Mouse (Mus musculus): ENCODE data around the gene Mlycd. TPM values are rescaled to one million over a fixed set of nuclear protein-coding genes. Genes with fewer than 3 reads are reported as not detected.

Gene Mlycd
- polyA plus RNA-seq, 1 experiment from 2014 or later: 14.6 TPM

GRCm38 (mm10) chr8:119380619-119381018 is 14.1 kb upstream of the Mlycd start:
- Histone ChIP-seq H3K27ac (replicated peaks) (no peak overlapping the region), H3K4me2 (replicated peaks) (no peak overlapping the region), H3K9me3 (no peaks in the 10 kb centered on the region), H3K4me1 (no peaks in the 10 kb centered on the region), H3K9ac (replicated peaks) (no peak overlapping the region), H3K36me3 (no peaks in the 10 kb centered on the region), H3K4me3 (no peak overlapping the region), H3K27me3 (no peaks in the 10 kb centered on the region)
- ATAC-seq (ENCODE audit: low FRiP score, low read depth): no peak
- 37% methylated on average over 4 of the region's 4 CpGs for WGBS

GRCm38 (mm10) chr8:119384478-119384877 is 10.2 kb upstream of the Mlycd start:
- Histone ChIP-seq H3K9me3 (no peaks in the 10 kb centered on the region), H3K4me2 (replicated peaks) (no peak overlapping the region), H3K9ac (replicated peaks) (no peak overlapping the region), H3K27me3 (peaks cover 3% of the 10 kb centered on the region; the same call in 1 of the 2 replicates), H3K27ac (replicated peaks) (no peak overlapping the region), H3K4me3 (no peak overlapping the region), H3K4me1 (no peaks in the 10 kb centered on the region), H3K36me3 (no peaks in the 10 kb centered on the region)
- ATAC-seq (ENCODE audit: low FRiP score, low read depth): no peak
- WGBS: 30% methylated on average over 10 of the region's 10 CpGs

GRCm38 (mm10) chr8:119385854-119386253 is 8.8 kb upstream of the Mlycd start:
- no peak overlapping the region for H3K4me3 ChIP-seq
- ATAC-seq (ENCODE audit: low FRiP score, low read depth): no peak
- H3K4me1 ChIP-seq: no peaks in the 10 kb centered on the region
- peaks cover 3% of the 10 kb centered on the region; the same call in 1 of the 2 replicates for H3K27me3 ChIP-seq
- H3K36me3 ChIP-seq: no peaks in the 10 kb centered on the region
- no peak overlapping the region for H3K4me2 ChIP-seq (replicated peaks)
- H3K9ac ChIP-seq (replicated peaks): no peak overlapping the region
- no peaks in the 10 kb centered on the region for H3K9me3 ChIP-seq
- WGBS: 73% methylated on average over 6 of the region's 6 CpGs
- no peak overlapping the region for H3K27ac ChIP-seq (replicated peaks)

- Histone ChIP-seq H3K4me2 (replicated peaks) (no peak overlapping the region), H3K4me3 (no peak overlapping the region)
- 80% methylated on average over 6 of the region's 6 CpGs for WGBS
Observed at GRCm38 (mm10) chr8:119386988-119387387, 7.7 kb upstream of the Mlycd start.

GRCm38 (mm10) chr8:119394097-119394496 is 581 bp upstream of the Mlycd start:
- Histone ChIP-seq H3K9me3 (no peaks in the 10 kb centered on the region), H3K27ac (replicated peaks) (peak overlapping the region; percentile 92; the same call in 1 of the 2 replicates), H3K4me3 (peak overlapping the region; percentile 97), H3K4me2 (replicated peaks) (peak overlapping the region; percentile 100), H3K9ac (replicated peaks) (peak overlapping the region; percentile 88), H3K4me1 (peaks cover 9% of the 10 kb centered on the region), H3K27me3 (no peaks in the 10 kb centered on the region), H3K36me3 (0 out of 2 replicates have a peak, but pooled peaks cover 9% of the 10 kb centered on the region)
- WGBS: 79% methylated on average over 9 of the region's 9 CpGs
- ATAC-seq (ENCODE audit: low FRiP score, low read depth): no peak

More at GRCm38 (mm10) chr8:119386988-119387387, 7.7 kb upstream of the Mlycd start:
- no peak for ATAC-seq (ENCODE audit: low FRiP score, low read depth)
- Histone ChIP-seq H3K9me3 (no peaks in the 10 kb centered on the region), H3K27me3 (peaks cover 3% of the 10 kb centered on the region; the same call in 1 of the 2 replicates), H3K27ac (replicated peaks) (no peak overlapping the region), H3K36me3 (no peaks in the 10 kb centered on the region), H3K4me1 (no peaks in the 10 kb centered on the region), H3K9ac (replicated peaks) (no peak overlapping the region)

- peak overlapping the region; percentile 97 for H3K4me3 ChIP-seq
- H3K9ac ChIP-seq (replicated peaks): peak overlapping the region; percentile 88
- no peaks in the 10 kb centered on the region for H3K9me3 ChIP-seq
- H3K27ac ChIP-seq (replicated peaks): peak overlapping the region; percentile 92
- 0 out of 2 replicates have a peak, but pooled peaks cover 9% of the 10 kb centered on the region for H3K36me3 ChIP-seq
- no peaks in the 10 kb centered on the region for H3K27me3 ChIP-seq
- peaks cover 9% of the 10 kb centered on the region for H3K4me1 ChIP-seq
- 7% methylated on average over 72 of the region's 83 CpGs for WGBS
- peak overlapping the region; percentile 100 for H3K4me2 ChIP-seq (replicated peaks)
- ATAC-seq (ENCODE audit: low FRiP score, low read depth): peak; percentile 67
Observed at GRCm38 (mm10) chr8:119395072-119395950, 633 bp downstream of the Mlycd start.

GRCm38 (mm10) chr8:119398558-119398957 is 3.9 kb downstream of the Mlycd start:
- H3K9me3 ChIP-seq: no peaks in the 10 kb centered on the region
- H3K4me3 ChIP-seq: no peak overlapping the region
- H3K36me3 ChIP-seq: peaks cover 25% of the 10 kb centered on the region; the same call in 1 of the 2 replicates
- peaks cover 9% of the 10 kb centered on the region for H3K4me1 ChIP-seq
- ATAC-seq (ENCODE audit: low FRiP score, low read depth): no peak
- H3K27ac ChIP-seq (replicated peaks): no peak overlapping the region
- WGBS: 81% methylated on average over 9 of the region's 9 CpGs
- no peak overlapping the region for H3K9ac ChIP-seq (replicated peaks)
- H3K4me2 ChIP-seq (replicated peaks): no peak overlapping the region
- H3K27me3 ChIP-seq: no peaks in the 10 kb centered on the region

- H3K4me3 ChIP-seq: no peak overlapping the region
- no peaks in the 10 kb centered on the region for H3K27me3 ChIP-seq
- ATAC-seq (ENCODE audit: low FRiP score, low read depth): no peak
- H3K4me2 ChIP-seq (replicated peaks): no peak overlapping the region
- WGBS: 86% methylated on average over 6 of the region's 6 CpGs
- H3K9ac ChIP-seq (replicated peaks): no peak overlapping the region
- H3K9me3 ChIP-seq: no peaks in the 10 kb centered on the region
- H3K36me3 ChIP-seq: peaks cover 31% of the 10 kb centered on the region
- peaks cover 9% of the 10 kb centered on the region for H3K4me1 ChIP-seq
- no peak overlapping the region for H3K27ac ChIP-seq (replicated peaks)
Observed at GRCm38 (mm10) chr8:119399255-119399654, 4.6 kb downstream of the Mlycd start.

GRCm38 (mm10) chr8:119400122-119400671 is 5.5 kb downstream of the Mlycd start:
- ATAC-seq (ENCODE audit: low FRiP score, low read depth): no peak
- Histone ChIP-seq H3K4me3 (no peak overlapping the region), H3K27ac (replicated peaks) (no peak overlapping the region), H3K36me3 (peaks cover 41% of the 10 kb centered on the region), H3K4me2 (replicated peaks) (no peak overlapping the region), H3K4me1 (peaks cover 9% of the 10 kb centered on the region), H3K9me3 (no peaks in the 10 kb centered on the region), H3K9ac (replicated peaks) (no peak overlapping the region), H3K27me3 (no peaks in the 10 kb centered on the region)
- WGBS: 85% methylated on average over 9 of the region's 9 CpGs

GRCm38 (mm10) chr8:119400904-119401303 is 6.2 kb downstream of the Mlycd start:
- H3K27me3 ChIP-seq: no peaks in the 10 kb centered on the region
- WGBS: 85% methylated on average over 3 of the region's 3 CpGs
- peaks cover 46% of the 10 kb centered on the region for H3K36me3 ChIP-seq
- H3K4me3 ChIP-seq: no peak overlapping the region
- no peak overlapping the region for H3K27ac ChIP-seq (replicated peaks)
- H3K4me1 ChIP-seq: peaks cover 2% of the 10 kb centered on the region; the same call in 1 of the 2 replicates
- H3K9me3 ChIP-seq: no peaks in the 10 kb centered on the region
- no peak overlapping the region for H3K9ac ChIP-seq (replicated peaks)
- no peak for ATAC-seq (ENCODE audit: low FRiP score, low read depth)
- no peak overlapping the region for H3K4me2 ChIP-seq (replicated peaks)

- Histone ChIP-seq H3K27me3 (no peaks in the 10 kb centered on the region), H3K36me3 (peaks cover 55% of the 10 kb centered on the region), H3K27ac (replicated peaks) (no peak overlapping the region), H3K4me3 (no peak overlapping the region), H3K4me2 (replicated peaks) (no peak overlapping the region), H3K4me1 (no peaks in the 10 kb centered on the region), H3K9me3 (no peaks in the 10 kb centered on the region), H3K9ac (replicated peaks) (no peak overlapping the region)
- ATAC-seq (ENCODE audit: low FRiP score, low read depth): no peak
- WGBS: 76% methylated on average over 10 of the region's 10 CpGs
Observed at GRCm38 (mm10) chr8:119403912-119404311, 9.2 kb downstream of the Mlycd start.

- no peak overlapping the region for H3K4me3 ChIP-seq
- H3K9ac ChIP-seq (replicated peaks): no peak overlapping the region
- no peak overlapping the region for H3K27ac ChIP-seq (replicated peaks)
- no peaks in the 10 kb centered on the region for H3K27me3 ChIP-seq
- no peak overlapping the region for H3K4me2 ChIP-seq (replicated peaks)
- WGBS: 97% methylated on average over 5 of the region's 5 CpGs
- H3K36me3 ChIP-seq: peaks cover 62% of the 10 kb centered on the region
- no peak for ATAC-seq (ENCODE audit: low FRiP score, low read depth)
- H3K9me3 ChIP-seq: no peaks in the 10 kb centered on the region
- no peaks in the 10 kb centered on the region for H3K4me1 ChIP-seq
Observed at GRCm38 (mm10) chr8:119404648-119405047, 10.0 kb downstream of the Mlycd start.
